Mouse (Mus musculus): ENCODE measurements around the gene Stx8.

DNA sequence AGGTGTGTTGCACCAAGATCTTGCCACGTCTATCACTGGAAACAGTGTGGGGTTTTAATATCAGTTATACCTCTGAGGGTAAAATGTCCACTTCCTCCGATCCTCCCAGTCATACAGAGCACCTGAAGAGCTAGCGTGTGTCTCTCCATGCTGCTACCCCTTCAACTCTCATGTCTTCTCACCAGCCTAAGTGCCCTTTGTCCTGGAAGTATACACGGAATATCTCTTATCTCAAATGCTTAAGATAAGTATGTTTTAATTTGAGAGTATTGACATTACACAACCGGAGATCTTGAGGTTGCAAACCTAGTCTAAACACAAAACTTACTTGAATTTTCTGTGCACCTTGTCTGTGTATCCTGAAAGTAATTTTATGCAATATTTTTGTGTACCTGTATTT lies 68.4 kb downstream of the Stx8 start:
- TF ChIP-seq MYOD1 (IDR thresholded peaks at IDR 0.05; ENCODE audit: control insufficient read depth, insufficient read length, low read depth) (no peak), CEBPB (IDR thresholded peaks at IDR 0.05; ENCODE audit: low read depth) (no peak), CTCF (IDR thresholded peaks at IDR 0.05; ENCODE audit: control insufficient read depth, insufficient read depth, insufficient read length) (no peak), FOSL1 (IDR thresholded peaks at IDR 0.05; ENCODE audit: insufficient read depth, low read length, poor library complexity, severe bottlenecking) (no peak), USF1 (IDR thresholded peaks at IDR 0.05; ENCODE audit: low read depth) (no peak), MYOG (IDR thresholded peaks at IDR 0.05; ENCODE audit: control insufficient read depth, extremely low read depth, insufficient read length) (no peak)
